Mouse (Mus musculus) thymus, postnatal 4 days (tissue): ENCODE results near the gene Pik3ca.

ENCODE experiments used
- DNase-seq: peaks from one replicate; pipeline ENCODE4 v3.0.0; 2021

Gene Pik3ca

GRCm38 (mm10) chr3:32397461-32398174 is at the start of gene Pik3ca:
Pik3ca (plus strand) TSS chr3:32397671.
- DNase-seq, result peak; percentile 79

GRCm38 (mm10) chr3:32347881-32348280 is 49.6 kb upstream of the Pik3ca start:
- no peak for DNase-seq

DNA sequence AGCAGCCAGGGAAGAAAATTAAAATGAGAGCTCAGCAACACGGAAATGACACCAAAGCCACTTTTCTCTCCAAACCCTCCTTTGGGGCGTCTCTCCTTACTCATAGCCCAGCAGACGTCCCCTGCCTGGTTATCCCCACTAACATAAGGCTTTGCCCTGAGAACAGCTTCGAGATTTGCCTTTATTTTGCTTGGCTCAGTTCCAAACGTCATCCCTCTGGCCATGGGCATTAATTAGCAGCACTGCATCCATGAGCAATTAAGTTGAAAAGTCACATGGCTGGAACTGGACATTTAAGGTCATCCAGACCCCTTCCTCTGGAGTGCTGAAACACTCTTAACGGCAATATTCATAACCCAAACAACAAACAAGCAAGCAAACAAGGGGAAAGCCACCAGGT is 36.2 kb upstream of the Pik3ca start:
- DNase-seq, result no peak

DNA sequence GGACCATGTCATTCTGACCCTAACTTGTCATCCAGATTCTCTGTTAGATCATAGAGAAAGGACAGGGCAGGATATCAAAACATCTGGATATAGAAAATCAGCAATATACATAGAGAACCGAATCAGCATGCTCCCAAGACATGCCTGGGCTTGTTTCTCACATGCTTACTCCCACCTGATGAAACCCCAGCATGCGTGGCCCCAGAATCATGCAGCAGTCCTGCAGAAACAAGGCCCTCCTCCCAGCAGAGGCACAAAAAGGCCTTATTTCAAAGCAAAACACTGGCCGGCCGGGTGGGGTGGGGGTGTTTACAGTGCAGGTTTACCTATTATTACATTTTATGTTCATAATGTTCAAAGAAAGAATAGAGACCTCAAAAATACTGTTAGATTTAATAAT is 33.3 kb upstream of the Pik3ca start:
- no peak for DNase-seq

DNA sequence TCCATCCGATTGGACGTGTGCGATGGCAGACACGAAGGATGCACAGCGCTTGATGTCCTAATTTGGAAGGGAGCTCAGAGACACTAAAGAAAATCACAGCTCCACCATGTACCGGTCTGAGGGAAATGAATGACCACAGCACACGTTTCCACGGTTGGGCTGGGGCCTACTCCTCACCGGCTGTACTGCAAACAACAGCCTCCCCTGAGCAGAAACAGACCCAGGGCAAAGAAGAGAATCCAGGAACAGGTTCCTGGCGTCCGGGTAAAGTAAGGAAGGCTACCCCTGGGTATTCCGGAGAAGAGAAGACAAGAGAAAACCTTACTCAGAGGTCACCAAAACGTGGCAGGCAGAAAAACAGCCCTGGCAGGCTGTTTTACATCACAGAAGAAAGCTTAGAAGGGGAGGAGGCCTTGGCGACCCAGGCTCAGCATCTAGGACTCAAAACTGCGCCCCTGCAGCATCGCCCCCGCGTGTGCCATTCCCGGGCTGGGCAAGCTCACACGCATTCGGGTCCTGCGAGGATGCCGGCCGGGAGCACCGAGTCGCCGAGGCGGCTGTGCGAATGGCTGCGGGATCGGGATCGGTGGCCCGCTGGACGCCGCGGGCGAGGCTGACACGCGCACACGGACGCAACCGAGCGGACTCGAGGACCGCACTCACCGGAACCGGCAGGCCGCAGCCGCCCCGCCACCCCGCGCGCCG is 32.5 kb upstream of the Pik3ca start:
- no peak for DNase-seq

DNA sequence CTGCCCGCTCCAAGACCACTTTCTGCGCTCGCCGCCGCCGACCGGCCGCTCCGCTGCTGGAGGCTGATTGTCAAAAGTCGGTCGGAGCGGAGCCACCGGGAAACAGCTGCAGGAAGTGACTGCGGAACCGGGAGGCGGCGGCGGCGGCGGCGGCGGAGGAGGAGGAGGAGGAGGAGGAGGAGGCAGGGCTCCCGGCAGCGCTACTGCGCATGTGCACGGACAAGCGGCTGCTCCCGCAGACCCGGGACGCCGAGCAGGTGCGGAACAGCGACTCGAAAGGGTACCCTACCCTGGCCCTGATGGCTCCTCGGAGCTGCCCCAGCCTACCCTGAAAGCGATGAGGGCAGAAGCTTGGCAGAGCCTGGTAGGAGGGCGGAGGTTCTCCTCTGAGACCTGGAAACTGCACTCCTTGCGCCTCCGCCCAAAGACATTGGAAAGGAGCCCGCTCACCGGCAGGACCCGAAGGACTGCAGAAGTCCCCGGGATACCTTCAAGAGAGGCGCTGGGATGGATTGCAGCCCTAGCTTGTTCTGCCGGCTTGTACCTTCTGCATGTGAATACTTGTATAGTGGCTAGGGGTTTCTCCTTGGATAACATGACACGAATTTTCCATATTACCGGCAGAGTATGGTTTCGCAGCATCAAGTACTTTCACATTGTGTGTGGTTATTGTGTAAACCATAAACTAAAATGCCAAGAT is 31.8 kb upstream of the Pik3ca start, which contains the start of gene Zmat3:
Gene Zmat3 (minus strand): TSS at position 469 of the 700 bp plus-strand sequence.
- DNase-seq, result peak; percentile 93

DNA sequence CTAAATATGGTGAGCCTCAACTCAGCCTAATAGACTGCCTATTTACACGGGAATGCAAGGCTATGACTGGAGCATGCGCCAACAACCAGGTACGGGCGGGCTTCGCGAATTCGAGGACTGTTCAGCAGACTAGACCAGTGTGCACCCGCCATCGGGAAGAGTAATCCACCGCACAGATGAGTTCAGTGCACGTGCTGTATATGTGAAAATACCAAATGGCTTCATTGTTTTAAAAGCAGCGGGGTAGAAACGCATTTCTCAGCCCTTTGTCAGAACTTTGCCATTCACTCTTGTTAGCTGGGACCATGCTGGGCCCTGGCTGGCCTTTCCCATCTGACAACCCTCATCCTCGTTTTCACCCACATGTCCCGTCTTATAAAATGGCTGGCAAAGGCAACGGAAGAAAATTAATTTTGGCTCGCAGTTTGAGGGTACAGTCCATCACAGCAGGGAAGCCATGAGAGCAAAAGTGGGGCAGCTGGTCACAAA is 31.2 kb upstream of the Pik3ca start:
- DNase-seq, result peak; percentile 28

GRCm38 (mm10) chr3:32367516-32367915 is 30.0 kb upstream of the Pik3ca start:
- DNase-seq, result no peak

DNA sequence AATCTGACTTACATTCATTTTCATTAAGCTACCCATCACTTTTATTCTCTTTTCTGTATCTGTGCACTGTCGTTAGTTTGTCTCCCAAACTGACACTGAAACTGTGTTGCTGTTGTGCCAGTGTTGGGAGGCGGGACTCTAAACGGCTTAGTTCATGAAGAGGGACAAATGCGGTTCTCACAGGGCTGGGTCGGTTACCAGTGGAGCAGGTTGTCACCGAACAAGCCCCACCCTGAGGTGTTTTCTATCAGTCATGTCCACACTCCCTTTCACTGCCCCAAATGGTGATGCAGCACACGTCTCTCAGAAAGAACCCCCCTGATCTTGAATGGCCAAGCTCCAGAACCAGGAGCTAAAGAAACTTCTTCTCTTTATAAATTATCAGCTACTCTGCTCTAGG is 25.5 kb upstream of the Pik3ca start:
- DNase-seq, result no peak

- DNase-seq, result no peak
Measured at GRCm38 (mm10) chr3:32372470-32372869, 25.0 kb upstream of the Pik3ca start.

DNA sequence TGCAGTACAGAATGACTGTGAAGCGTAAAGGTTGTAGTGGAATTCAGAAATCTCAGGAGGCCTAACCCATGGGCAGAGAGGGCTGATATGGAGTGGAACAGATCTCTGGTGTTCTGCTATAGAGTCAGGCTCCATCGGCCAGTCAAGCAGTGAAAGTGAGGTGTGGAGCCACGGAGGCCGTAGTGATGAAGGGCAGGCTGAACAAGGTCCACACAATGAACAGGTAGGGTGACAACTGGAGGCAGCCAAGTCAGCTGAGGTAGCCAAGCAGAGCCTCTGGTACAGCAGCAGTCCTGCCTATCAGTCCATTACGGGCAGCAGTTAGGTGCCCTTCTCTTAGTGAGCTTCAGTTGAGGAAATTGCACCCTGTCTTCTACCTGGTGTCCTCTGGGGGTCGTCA is 24.2 kb upstream of the Pik3ca start:
- DNase-seq, result no peak

GRCm38 (mm10) chr3:32379891-32380290 is 17.6 kb upstream of the Pik3ca start:
- DNase-seq, result peak; percentile 55

GRCm38 (mm10) chr3:32381556-32381955 is 15.9 kb upstream of the Pik3ca start:
- DNase-seq, result no peak

DNA sequence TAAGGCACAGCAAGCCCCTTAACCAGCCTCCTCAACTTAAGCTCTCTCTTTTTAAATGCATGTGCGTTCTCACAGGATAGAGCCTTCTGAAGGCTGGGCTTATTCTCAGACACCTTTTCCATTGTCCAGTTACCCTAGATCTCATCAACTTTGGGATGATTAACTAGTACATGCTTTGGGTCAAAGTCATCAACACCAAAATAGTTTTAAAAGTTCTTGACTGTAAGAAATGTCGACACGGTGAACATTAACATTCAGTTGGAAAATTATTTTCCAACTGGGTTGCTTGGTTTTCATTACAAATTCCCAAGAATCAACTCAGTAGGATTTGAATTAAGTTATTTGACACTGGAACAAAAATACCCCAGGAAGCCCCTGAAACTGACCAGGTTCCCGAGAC is 4.6 kb upstream of the Pik3ca start:
- no peak for DNase-seq

GRCm38 (mm10) chr3:32393986-32394385 is 3.5 kb upstream of the Pik3ca start:
- DNase-seq, result no peak

DNA sequence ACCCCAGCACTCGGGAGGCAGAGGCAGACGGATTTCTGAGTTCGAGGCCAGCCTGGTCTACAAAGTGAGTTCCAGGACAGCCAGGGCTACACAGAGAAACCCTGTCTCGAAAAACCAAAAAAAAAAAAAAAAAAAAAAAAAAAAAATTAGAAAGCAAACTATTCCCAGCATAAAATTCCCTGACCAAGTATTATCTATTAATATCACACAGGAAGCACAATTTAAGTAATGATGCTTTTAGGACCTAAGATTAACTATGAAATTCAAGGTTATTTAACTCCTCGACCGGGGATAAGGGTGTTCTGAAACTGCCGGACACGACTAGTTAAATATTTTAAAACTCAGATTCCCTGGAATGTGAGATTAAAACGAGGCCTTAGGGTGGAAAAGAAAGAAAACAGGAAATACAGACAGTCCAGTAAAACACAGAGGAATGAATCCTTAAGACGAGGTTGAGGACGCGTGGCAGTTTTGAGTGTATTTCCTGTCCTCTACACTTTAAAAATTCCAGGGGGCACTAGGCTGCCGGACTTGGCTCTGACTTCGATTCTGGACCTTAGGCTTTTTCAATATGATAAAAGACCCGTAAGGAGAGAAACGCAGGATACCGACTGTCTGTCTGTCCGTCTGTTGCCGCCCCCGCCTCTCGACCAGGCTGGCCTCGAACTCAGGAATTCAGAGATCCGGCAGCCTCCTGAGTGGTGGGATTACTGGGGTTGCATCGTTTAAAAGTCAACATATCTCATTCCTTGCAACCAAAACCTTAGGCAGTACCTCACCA is 1.5 kb upstream of the Pik3ca start:
- peak; percentile 66 for DNase-seq

DNA sequence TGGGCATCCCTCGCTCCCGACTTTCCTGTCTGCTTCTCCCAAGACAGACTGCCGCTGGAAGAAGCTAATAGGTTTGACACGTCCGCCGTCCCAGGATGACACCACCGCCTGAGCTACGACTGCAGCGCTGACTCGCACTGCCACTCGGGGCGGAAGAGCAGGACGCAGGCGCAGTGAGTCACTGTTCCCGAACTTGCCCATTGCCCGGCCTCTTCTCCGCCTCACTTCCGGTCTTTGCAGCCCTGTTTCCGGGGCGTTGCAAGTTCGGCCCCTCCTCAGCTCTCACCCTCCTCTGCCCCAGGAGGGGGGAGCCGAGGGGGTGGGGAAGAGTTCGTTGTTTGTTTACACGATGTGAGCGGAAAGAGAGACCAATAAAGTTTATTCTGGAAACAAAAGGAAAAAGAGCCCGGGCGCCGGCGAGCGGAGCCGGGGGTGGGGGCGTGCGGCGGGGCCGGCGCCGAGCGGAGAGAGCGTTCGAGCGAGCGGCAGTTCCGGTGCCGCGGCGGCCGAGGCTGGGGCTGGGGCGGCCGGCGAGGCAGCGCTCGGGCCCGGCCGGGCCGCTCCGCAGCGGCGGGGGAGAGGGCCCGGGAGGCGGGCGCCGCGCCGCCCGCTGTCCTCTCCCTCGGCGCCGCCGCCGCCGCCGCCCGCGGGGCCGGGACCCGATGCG is 544 bp upstream of the Pik3ca start:
- peak; percentile 95 for DNase-seq

- no peak for DNase-seq
Measured at GRCm38 (mm10) chr3:32398175-32398538, 686 bp downstream of the Pik3ca start.

DNA sequence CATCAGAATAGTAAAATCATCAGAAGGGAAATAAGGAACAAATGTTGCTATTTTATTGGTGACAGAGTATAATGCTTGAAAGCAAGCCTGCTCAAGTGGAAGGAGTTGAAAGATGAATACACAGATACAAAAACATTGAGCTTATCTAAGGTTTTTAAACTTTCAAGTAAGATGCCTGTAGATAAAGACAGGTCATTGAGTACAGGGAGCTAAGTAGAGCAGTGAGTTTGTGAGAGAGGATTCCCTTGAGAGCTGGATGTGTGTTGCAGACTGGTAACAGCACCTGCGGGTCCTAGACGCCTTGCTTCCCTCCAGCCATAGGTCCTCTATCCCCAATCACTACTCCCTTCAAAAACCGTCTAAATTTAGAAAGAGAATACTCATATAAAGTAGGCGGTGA is 1.2 kb downstream of the Pik3ca start:
- no peak for DNase-seq

DNA sequence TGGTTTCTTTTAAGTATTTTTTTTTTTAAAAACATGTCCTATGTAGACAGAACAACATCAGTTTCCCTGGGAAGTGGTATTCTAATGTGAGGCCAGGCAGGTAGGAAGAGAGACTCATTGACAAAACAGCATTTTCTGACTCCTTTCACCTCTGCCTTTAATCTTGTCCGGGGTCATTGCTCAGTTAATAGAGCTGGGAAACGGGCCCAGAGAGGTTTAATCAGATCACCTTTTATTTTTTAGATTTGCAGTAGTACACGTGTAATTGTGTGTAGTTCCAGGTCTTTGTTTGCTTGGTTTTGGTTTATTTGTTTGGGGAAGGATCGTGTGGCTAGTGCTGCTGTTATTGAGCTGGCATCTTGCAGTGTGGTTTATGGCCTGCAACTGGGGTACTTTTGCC is 1.9 kb downstream of the Pik3ca start:
- no peak for DNase-seq

- peak; percentile 28 for DNase-seq
Measured at GRCm38 (mm10) chr3:32399931-32400330, 2.5 kb downstream of the Pik3ca start.

GRCm38 (mm10) chr3:32401591-32401990 is 4.1 kb downstream of the Pik3ca start:
- no peak for DNase-seq
